Mouse (Mus musculus) erythroblast, embryonic 14.5 days (primary cell): ENCODE measurements around the gene H2-M10.6.
"Not testable (repeated sequence)": the region's sequence is repeated elsewhere in the genome, so short reads cannot be mapped to it uniquely, and the experiment has no call there.

Experiments used
- GATA1 ChIP-seq: IDR thresholded peaks from 2 replicates; pipeline ENCODE4 v1.6.1; 2012; ENCODE audit warnings: low read length, inconsistent platforms, mixed read lengths
- TAL1 ChIP-seq: IDR thresholded peaks from 3 replicates; pipeline ENCODE4 v1.6.1; 2012; ENCODE audit warnings: low read length, inconsistent platforms, mixed read lengths

- not testable (repeated sequence) for TF ChIP-seq TAL1, GATA1
These were observed 12.0 kb upstream of the H2-M10.6 start for GRCm38 (mm10) chr17:36799921-36800462.
